Mouse (Mus musculus): ENCODE data around the gene Mtmr11. TPM values are rescaled to one million over a fixed set of nuclear protein-coding genes. Genes with fewer than 3 reads are reported as not detected.
"Not testable (repeated sequence)": the region's sequence is repeated elsewhere in the genome, so short reads cannot be mapped to it uniquely, and the experiment has no call there.

Mtmr11 gene
- polyA plus RNA-seq, 1 experiment from 2014 or later = 2.7 TPM

- no peak for ATAC-seq
- Histone ChIP-seq H3K9me3 (ENCODE audit: low read length) (no peaks in the 10 kb centered on the region), H3K27me3 (ENCODE audit: insufficient read depth, low read length) (no peaks in the 10 kb centered on the region), H3K27ac (ENCODE audit: low read depth) (peak overlapping the region; percentile 93), H3K36me3 (replicated peaks; ENCODE audit: insufficient read depth, low read length) (peaks cover 16% of the 10 kb centered on the region), H3K9ac (replicated peaks) (no peak overlapping the region), H3K4me1 (ENCODE audit: insufficient read depth) (peaks cover 32% of the 10 kb centered on the region), H3K4me2 (ENCODE audit: low read depth, low read length) (no peak overlapping the region; the same call in 1 of the 2 replicates), H3K4me3 (ENCODE audit: low read depth, low read length) (no peak overlapping the region)
- WGBS (ENCODE audit: insufficient replicate concordance) = 80% methylated on average over 4 of the region's 4 CpGs
- DNase-seq = no peak
- TF ChIP-seq EP300 (IDR thresholded peaks at IDR 0.05; ENCODE audit: low read depth) (no peak), CTCF (IDR thresholded peaks at IDR 0.05; ENCODE audit: low read depth) (no peak)
Observed at GRCm38 (mm10) chr3:96170276-96170675, 8.5 kb downstream of the Mtmr11 start.

- DNase-seq = no peak
- H3K27ac ChIP-seq (ENCODE audit: low read depth) = peak overlapping the region; percentile 93
- WGBS (ENCODE audit: insufficient replicate concordance) = 41% methylated on average over 10 of the region's 10 CpGs
Observed at GRCm38 (mm10) chr3:96170976-96171545, 9.3 kb downstream of the Mtmr11 start.

GRCm38 (mm10) chr3:96171583-96172196 is 9.9 kb downstream of the Mtmr11 start:
- peak overlapping the region; percentile 84 for H3K4me3 ChIP-seq (ENCODE audit: low read depth, low read length)
- peak overlapping the region; percentile 93 for H3K27ac ChIP-seq (ENCODE audit: low read depth)
- H3K9ac ChIP-seq (replicated peaks) = peak overlapping the region; percentile 82
- DNase-seq = no peak
- TF ChIP-seq CTCF (IDR thresholded peaks at IDR 0.05; ENCODE audit: low read depth) (no peak), EP300 (IDR thresholded peaks at IDR 0.05; ENCODE audit: low read depth) (no peak)
- peaks cover 26% of the 10 kb centered on the region for H3K36me3 ChIP-seq (replicated peaks; ENCODE audit: insufficient read depth, low read length)
- H3K4me1 ChIP-seq (ENCODE audit: insufficient read depth) = peaks cover 32% of the 10 kb centered on the region
- H3K9me3 ChIP-seq (ENCODE audit: low read length) = no peaks in the 10 kb centered on the region
- no peaks in the 10 kb centered on the region for H3K27me3 ChIP-seq (ENCODE audit: insufficient read depth, low read length)
- peak; percentile 20 for ATAC-seq
- H3K4me2 ChIP-seq (ENCODE audit: low read depth, low read length) = peak overlapping the region; percentile 84
- WGBS (ENCODE audit: insufficient replicate concordance) = 16% methylated on average over 18 of the region's 18 CpGs

More at GRCm38 (mm10) chr3:96170976-96171545, 9.3 kb downstream of the Mtmr11 start:
- Histone ChIP-seq H3K9me3 (ENCODE audit: low read length) (no peaks in the 10 kb centered on the region), H3K9ac (replicated peaks) (peak overlapping the region; percentile 82), H3K4me2 (ENCODE audit: low read depth, low read length) (peak overlapping the region; percentile 84), H3K36me3 (replicated peaks; ENCODE audit: insufficient read depth, low read length) (peaks cover 22% of the 10 kb centered on the region), H3K27me3 (ENCODE audit: insufficient read depth, low read length) (no peaks in the 10 kb centered on the region), H3K4me3 (ENCODE audit: low read depth, low read length) (peak overlapping the region; percentile 84), H3K4me1 (ENCODE audit: insufficient read depth) (peaks cover 32% of the 10 kb centered on the region)
- no peak for ATAC-seq
- TF ChIP-seq CTCF (IDR thresholded peaks at IDR 0.05; ENCODE audit: low read depth) (no peak), EP300 (IDR thresholded peaks at IDR 0.05; ENCODE audit: low read depth) (no peak)

- H3K9ac ChIP-seq (replicated peaks) = peak within 1 kb of the TSS; percentile 82
- H3K4me2 ChIP-seq (ENCODE audit: low read depth, low read length) = peak within 1 kb of the TSS; percentile 84
- under 1% methylated on average over 56 of the region's 58 CpGs for WGBS (ENCODE audit: insufficient replicate concordance)
- ATAC-seq (peak; percentile 95), DNase-seq (peak; percentile 97)
- peaks cover 32% of the 10 kb centered on the region for H3K4me1 ChIP-seq (ENCODE audit: insufficient read depth)
- H3K4me3 ChIP-seq (ENCODE audit: low read depth, low read length) = peak within 1 kb of the TSS; percentile 84
- peak within 1 kb of the TSS; percentile 93 for H3K27ac ChIP-seq (ENCODE audit: low read depth)
- no peaks in the 10 kb centered on the region for H3K9me3 ChIP-seq (ENCODE audit: low read length)
- H3K27me3 ChIP-seq (ENCODE audit: insufficient read depth, low read length) = no peaks in the 10 kb centered on the region
- H3K36me3 ChIP-seq (replicated peaks; ENCODE audit: insufficient read depth, low read length) = peaks cover 30% of the 10 kb centered on the region
- TF ChIP-seq EP300 (IDR thresholded peaks at IDR 0.05; ENCODE audit: low read depth) (peak; percentile 64; the same call in 1 of the 2 replicates), CTCF (IDR thresholded peaks at IDR 0.05; ENCODE audit: low read depth) (no peak)
Observed at GRCm38 (mm10) chr3:96172197-96173178, 10.7 kb downstream of the Mtmr11 start, which contains the start of gene Sf3b4. TSS of gene Sf3b4 (plus strand) at chr3:96172332.

- ATAC-seq (no peak), DNase-seq (no peak)
- Histone ChIP-seq H3K4me3 (ENCODE audit: low read depth, low read length) (peak overlapping the region; percentile 84), H3K27ac (ENCODE audit: low read depth) (peak overlapping the region; percentile 93; the same call in 1 of the 2 replicates), H3K36me3 (replicated peaks; ENCODE audit: insufficient read depth, low read length) (peaks cover 37% of the 10 kb centered on the region), H3K9ac (replicated peaks) (peak overlapping the region; percentile 82), H3K27me3 (ENCODE audit: insufficient read depth, low read length) (no peaks in the 10 kb centered on the region), H3K4me1 (ENCODE audit: insufficient read depth) (peaks cover 27% of the 10 kb centered on the region), H3K9me3 (ENCODE audit: low read length) (no peaks in the 10 kb centered on the region), H3K4me2 (ENCODE audit: low read depth, low read length) (peak overlapping the region; percentile 84)
- WGBS (ENCODE audit: insufficient replicate concordance) = 30% methylated on average over 7 of the region's 7 CpGs
- TF ChIP-seq CTCF (IDR thresholded peaks at IDR 0.05; ENCODE audit: low read depth) (no peak), EP300 (IDR thresholded peaks at IDR 0.05; ENCODE audit: low read depth) (no peak)
Observed at GRCm38 (mm10) chr3:96173185-96173584, 11.4 kb downstream of the Mtmr11 start.

GRCm38 (mm10) chr3:96174042-96174441 is 12.2 kb downstream of the Mtmr11 start:
- H3K4me2 ChIP-seq (ENCODE audit: low read depth, low read length); H3K27me3 ChIP-seq (ENCODE audit: insufficient read depth, low read length); H3K9me3 ChIP-seq (ENCODE audit: low read length); H3K4me3 ChIP-seq (ENCODE audit: low read depth, low read length); DNase-seq; ATAC-seq; H3K27ac ChIP-seq (ENCODE audit: low read depth); H3K9ac ChIP-seq (replicated peaks): not testable (repeated sequence)
- H3K4me1 ChIP-seq (ENCODE audit: insufficient read depth) = peaks cover 27% of the 10 kb centered on the region
- WGBS (ENCODE audit: insufficient replicate concordance) = 85% methylated on average over 4 of the region's 4 CpGs
- H3K36me3 ChIP-seq (replicated peaks; ENCODE audit: insufficient read depth, low read length) = peaks cover 42% of the 10 kb centered on the region

Measured in liver, postnatal 0 days (tissue).